Mouse (Mus musculus) lung, adult 2 months (tissue): ENCODE data around the gene Tln2.

ENCODE experiments used
- CTCF ChIP-seq: fragments of 200-500 bp; IDR thresholded peaks from 2 replicates; pipeline ENCODE4 v1.5.1; 2011; ENCODE audit warnings: mild to moderate bottlenecking, low read length, control low read depth; ENCODE audit not compliant: insufficient read depth
- POLR2A ChIP-seq: fragments of 200-500 bp; IDR thresholded peaks from 2 replicates; pipeline ENCODE4 v1.6.1; 2011; ENCODE audit warnings: low read depth, mild to moderate bottlenecking, control low read depth, low read length, borderline replicate concordance; ENCODE audit errors: extremely low read depth

DNA sequence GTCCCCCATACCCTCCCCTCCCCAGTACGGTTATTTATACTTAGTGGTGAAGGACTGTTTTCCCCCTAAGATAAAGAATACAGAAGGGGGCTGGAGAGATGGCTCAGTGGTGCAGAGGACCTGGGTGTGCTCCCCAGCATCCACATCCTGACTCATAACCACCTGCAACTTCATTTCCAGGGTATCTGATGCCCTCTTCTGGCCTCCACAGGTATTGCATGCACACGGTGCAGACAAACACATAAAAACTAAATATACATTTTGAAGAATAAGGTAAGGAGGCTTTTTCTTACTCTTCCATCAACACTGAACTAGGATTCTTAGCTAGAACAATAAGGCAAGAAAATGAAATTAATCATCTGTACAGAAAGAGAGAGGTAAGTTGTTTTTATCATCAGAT lies 314.2 kb downstream of the Tln2 start:
- no peak for TF ChIP-seq CTCF
- no peak for TF ChIP-seq POLR2A
